Mouse (Mus musculus): ENCODE results near the gene Crnkl1. TPM values are rescaled to one million over a fixed set of nuclear protein-coding genes. Genes with fewer than 3 reads are reported as not detected.
"Not testable (repeated sequence)": the region's sequence is repeated elsewhere in the genome, so short reads cannot be mapped to it uniquely, and the experiment has no call there.

Gene Crnkl1
- total RNA-seq, 2 experiments from 2014 or later = 18.3 to 21.0 TPM

GRCm38 (mm10) chr2:145941403-145941802 is 6.6 kb upstream of the Crnkl1 start:
- intact Hi-C loops (cut with DNase I) = no loop called here
- no peak for DNase-seq

- peak; percentile 59 to 70 for DNase-seq
- intact Hi-C loops (cut with DNase I) = no loop called here
These were observed 2.2 kb upstream of the Crnkl1 start for GRCm38 (mm10) chr2:145936975-145937374.

DNA sequence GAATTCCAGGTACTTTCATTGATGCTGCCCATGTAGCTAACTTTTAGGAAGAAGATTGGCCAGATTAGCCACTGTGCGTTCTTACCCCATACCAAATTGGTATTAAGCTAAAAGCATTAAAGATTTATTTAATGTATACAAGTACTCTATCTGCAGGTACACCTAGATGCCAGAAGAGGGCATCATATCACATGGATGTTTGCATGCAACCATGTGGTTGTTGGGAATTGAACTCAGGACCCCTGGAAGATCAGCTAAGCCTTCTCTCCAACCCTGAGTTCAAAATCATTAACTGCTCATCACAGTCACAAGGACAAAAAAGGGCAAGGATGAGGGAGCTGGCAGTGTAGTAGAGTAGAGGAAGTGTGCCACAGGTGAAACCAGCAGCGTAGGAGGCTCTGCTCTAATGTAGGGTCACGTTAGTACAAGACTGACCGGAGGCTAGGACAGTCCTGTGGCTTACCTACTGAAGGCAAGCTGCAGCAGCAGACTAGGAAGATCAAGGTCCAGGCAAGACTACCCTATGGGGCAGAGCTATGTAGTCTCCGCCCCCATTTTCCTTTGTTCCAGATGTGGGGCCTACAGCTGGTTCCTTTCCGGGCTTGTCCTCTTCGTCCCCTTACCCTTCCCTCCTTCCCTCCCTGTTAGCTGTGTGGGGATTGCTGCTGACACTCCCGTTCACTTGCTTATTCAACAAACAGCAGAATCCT is 13.7 kb downstream of the Crnkl1 start:
- DNase-seq = no peak
- intact Hi-C loops (cut with DNase I) = no loop called here

- intact Hi-C loops (cut with DNase I); DNase-seq: not testable (repeated sequence)
These were observed 28.9 kb downstream of the Crnkl1 start for GRCm38 (mm10) chr2:145905884-145906283.

DNA sequence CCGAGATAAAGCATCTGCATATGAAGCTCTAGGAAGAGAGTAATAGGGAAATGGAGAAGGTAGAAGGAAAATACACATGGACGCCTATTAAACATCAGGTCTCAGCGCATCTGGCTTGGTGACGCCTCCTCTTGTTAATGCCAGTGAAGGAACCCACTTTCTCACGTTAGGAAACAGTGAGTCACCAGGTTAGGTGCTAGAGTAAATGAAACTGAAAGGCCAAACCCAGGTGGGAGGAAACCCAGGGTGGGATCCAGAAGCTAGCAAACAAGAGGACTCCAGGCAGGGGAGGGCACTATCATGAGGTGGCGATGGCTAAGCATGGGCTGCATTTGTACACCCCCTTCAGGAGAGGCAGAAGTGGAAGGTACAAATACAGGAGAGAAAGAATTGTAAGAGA is 29.7 kb downstream of the Crnkl1 start:
- no peak for DNase-seq
- intact Hi-C loops (cut with DNase I) = no loop called here

- DNase-seq = no peak
- intact Hi-C loops (cut with DNase I) = loop anchor here (5.0 kb wide), 1 partner anchor 207 kb away; no protein-coding TSS in a partner anchor
These were observed 30.7 kb downstream of the Crnkl1 start for GRCm38 (mm10) chr2:145903983-145904616.

GRCm38 (mm10) chr2:145903061-145903901 is 31.5 kb downstream of the Crnkl1 start:
- DNase-seq = peak; percentile 94 to 95
- intact Hi-C loops (cut with DNase I) = loop anchor here (5.0 kb wide), 1 partner anchor 206 kb away; no protein-coding TSS in a partner anchor

DNA sequence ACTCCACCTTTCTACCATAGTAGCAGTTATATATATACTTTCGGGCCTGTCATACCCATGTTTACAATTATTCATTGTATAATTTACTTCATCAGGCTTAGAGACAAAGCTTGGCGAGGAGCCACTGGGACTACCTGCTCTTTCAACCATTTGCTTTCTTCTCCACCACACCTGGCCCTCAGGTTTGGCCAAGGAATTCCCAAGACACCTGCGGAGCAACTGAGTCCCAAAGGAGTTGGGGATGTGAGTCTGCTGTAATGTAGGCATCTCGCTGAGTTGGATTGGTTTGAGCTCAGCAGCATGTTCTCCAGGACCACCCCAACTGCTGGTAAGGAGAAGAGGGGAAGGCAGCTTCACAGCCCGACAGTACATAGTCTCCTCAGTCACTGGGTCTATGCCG is 33.0 kb downstream of the Crnkl1 start, which contains the start of gene Naa20:
Gene Naa20 (plus strand): TSS at position 239 of the 400 bp plus-strand sequence.
- no peak for DNase-seq
- intact Hi-C loops (cut with DNase I) = loop anchor here (5.0 kb wide), 1 partner anchor 205 kb away; no protein-coding TSS in a partner anchor

GRCm38 (mm10) chr2:145900318-145900717 is 34.5 kb downstream of the Crnkl1 start:
- DNase-seq = not testable (repeated sequence)
- intact Hi-C loops (cut with DNase I) = loop anchor here (5.0 kb wide), 1 partner anchor 203 kb away; no protein-coding TSS in a partner anchor

- intact Hi-C loops (cut with DNase I) = no loop called here
- DNase-seq = no peak
These were observed 36.7 kb downstream of the Crnkl1 start for GRCm38 (mm10) chr2:145898106-145898505.

DNA sequence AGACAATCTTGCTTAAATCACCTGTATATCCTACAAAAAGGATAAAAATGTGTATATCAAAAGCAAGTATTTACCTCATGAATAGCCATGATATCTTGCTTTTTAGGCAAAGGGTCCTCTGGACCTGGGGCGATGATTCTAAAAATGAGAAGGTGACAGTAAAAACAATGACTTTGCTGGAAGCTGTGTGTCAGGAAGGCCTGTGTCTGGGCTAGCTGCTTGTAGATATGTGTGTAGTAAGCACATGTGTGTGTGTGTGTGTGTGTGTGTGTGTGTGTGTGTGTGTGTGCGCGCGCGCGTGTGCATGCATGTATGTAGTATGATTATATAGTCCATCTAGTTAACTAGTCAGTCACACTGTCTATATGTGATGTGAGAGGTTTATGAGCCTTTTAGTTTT is 41.1 kb downstream of the Crnkl1 start:
- intact Hi-C loops (cut with DNase I) = no loop called here
- DNase-seq = no peak

GRCm38 (mm10) chr2:145890571-145890970 is 44.2 kb downstream of the Crnkl1 start:
- DNase-seq = no peak
- intact Hi-C loops (cut with DNase I) = no loop called here

DNA sequence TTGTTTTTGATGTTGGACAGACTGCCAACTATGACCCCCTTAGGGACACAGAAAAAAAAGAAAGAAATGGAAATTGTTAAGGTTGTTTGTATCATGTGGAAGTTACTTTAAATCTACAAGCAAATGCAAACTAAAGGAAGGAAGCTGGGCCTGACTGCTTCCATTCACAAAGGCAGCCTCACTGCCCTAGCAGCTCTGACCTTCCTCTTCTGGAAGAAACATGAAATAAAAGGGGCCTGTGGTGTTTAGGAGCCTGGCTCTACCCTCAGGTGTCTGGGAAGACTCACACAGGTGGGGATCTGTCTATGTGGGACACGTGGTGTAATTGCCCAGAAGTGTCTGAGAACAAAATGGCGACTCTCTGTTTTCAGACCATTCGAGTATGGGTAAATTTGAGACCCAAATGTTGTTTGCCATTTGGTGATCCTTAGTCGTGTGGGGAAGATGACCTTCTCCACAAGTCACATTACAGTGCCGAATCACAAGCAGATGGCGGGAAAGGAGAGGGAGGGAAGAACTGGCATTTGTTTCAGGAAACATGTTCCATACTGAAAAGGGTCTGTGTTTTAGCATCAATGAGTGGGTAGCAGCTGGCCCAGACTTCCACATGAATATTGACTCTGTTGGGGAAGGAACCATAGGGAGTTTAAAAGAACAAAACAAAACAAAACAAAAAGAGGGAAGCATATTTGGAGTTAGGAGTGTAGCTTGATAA is 45.9 kb downstream of the Crnkl1 start:
- intact Hi-C loops (cut with DNase I) = no loop called here

GRCm38 (mm10) chr2:145887937-145888765 is 46.7 kb downstream of the Crnkl1 start:
- intact Hi-C loops (cut with DNase I) = no loop called here
- DNase-seq = peak; percentile 84

More for the DNA sequence above, 45.9 kb downstream of the Crnkl1 start:
- DNase-seq = no peak

DNA sequence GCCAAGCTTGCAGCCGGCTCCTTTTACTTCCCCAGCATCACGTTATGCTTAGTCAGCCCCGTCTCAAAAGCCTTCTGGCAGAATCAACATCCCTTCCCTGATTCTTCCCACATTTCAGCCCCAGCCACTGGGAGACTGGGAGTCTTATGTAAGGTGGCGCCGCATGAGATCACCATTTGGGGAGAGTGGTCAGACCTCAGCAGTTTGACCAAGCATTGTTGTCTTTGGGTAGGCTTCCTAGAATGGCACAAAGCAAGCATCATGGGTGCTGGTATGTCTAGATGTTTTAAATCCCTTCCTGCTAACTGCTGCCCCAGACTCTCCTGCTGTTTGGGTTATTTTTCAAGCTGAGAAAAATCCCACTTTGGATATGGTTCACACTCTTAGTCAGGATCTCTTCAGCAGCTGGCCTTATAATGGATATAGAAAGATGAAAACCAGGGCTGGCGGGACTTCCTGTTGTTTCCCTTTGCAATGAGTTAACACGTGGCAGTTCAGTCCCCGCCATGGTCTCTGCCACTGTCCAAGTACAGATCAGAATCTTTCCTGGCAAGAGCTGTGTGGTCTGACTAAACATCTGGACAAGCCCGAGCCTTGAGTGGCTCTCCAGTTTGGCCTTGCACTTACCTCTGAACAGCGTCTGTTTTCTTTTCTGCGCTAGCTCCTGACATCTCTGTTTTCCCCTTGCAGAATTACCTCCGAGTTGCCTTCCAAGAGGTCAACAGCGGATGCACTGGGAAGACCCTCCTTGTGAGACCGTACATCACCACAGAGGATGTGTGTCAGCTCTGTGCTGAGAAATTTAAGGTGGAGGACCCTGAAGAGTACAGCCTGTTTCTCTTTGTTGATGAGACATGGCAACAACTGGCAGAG is 49.7 kb downstream of the Crnkl1 start:
- peak; percentile 65 to 71 for DNase-seq
- intact Hi-C loops (cut with DNase I) = loop anchor here (2.0 kb wide), 1 partner anchor 52 kb away; no protein-coding TSS in a partner anchor

- peak in 1 of 2 experiments; percentile 42 for DNase-seq
- intact Hi-C loops (cut with DNase I) = loop anchor here (2.0 kb wide), 1 partner anchor 51 kb away; no protein-coding TSS in a partner anchor
These were observed 50.5 kb downstream of the Crnkl1 start for GRCm38 (mm10) chr2:145884036-145884912.

GRCm38 (mm10) chr2:145882398-145882797 is 52.4 kb downstream of the Crnkl1 start:
- no peak for DNase-seq
- intact Hi-C loops (cut with DNase I) = loop anchor here (1.0 to 2.0 kb wide), 3 partner anchors 20 to 183 kb away; no protein-coding TSS in a partner anchor

All from heart, postnatal 10 days (tissue).